Mouse (Mus musculus): ENCODE measurements around the gene Hk1. TPM values are rescaled to one million over a fixed set of nuclear protein-coding genes. Genes with fewer than 3 reads are reported as not detected.
A peak's percentile ranks its signal among the peaks of the same experiment; 100 is the strongest.

Hk1 gene
- polyA plus RNA-seq, 1 experiment, result 45.1 TPM

GRCm38 (mm10) chr10:62261115-62261886, 118.4 kb downstream of the Hk1 start:
- Histone ChIP-seq H3K27ac (ENCODE audit: insufficient read depth, low read depth, low read length) (no peak overlapping the region), H3K4me1 (ENCODE audit: control insufficient read depth, insufficient read depth, low read length) (no peaks in the 10 kb centered on the region), H3K4me3 (ENCODE audit: insufficient read depth, low read length) (no peak overlapping the region)
- peak; percentile 96 for TF ChIP-seq CTCF (IDR thresholded peaks at IDR 0.05; ENCODE audit: low read depth, low read length)
- TF ChIP-seq POLR2A (IDR thresholded peaks at IDR 0.05; ENCODE audit: borderline replicate concordance, low read depth, low read length), result no peak

GRCm38 (mm10) chr10:62258298-62258697, 121.4 kb downstream of the Hk1 start:
- no peak overlapping the region for H3K4me3 ChIP-seq (ENCODE audit: insufficient read depth, low read length)
- no peak for TF ChIP-seq POLR2A (IDR thresholded peaks at IDR 0.05; ENCODE audit: borderline replicate concordance, low read depth, low read length)
- no peaks in the 10 kb centered on the region for H3K4me1 ChIP-seq (ENCODE audit: control insufficient read depth, insufficient read depth, low read length)
- H3K27ac ChIP-seq (ENCODE audit: insufficient read depth, low read depth, low read length), result no peak overlapping the region

- Histone ChIP-seq H3K4me1 (ENCODE audit: control insufficient read depth, insufficient read depth, low read length) (no peaks in the 10 kb centered on the region), H3K4me3 (ENCODE audit: insufficient read depth, low read length) (no peak overlapping the region), H3K27ac (ENCODE audit: insufficient read depth, low read depth, low read length) (no peak overlapping the region)
- TF ChIP-seq CTCF (IDR thresholded peaks at IDR 0.05; ENCODE audit: low read depth, low read length) (no peak), POLR2A (IDR thresholded peaks at IDR 0.05; ENCODE audit: borderline replicate concordance, low read depth, low read length) (no peak)
Measured at GRCm38 (mm10) chr10:62252496-62253235, 127.0 kb downstream of the Hk1 start.

- Histone ChIP-seq H3K4me3 (ENCODE audit: insufficient read depth, low read length) (no peak within 1 kb of the TSS), H3K4me1 (ENCODE audit: control insufficient read depth, insufficient read depth, low read length) (no peaks in the 10 kb centered on the region), H3K27ac (ENCODE audit: insufficient read depth, low read depth, low read length) (no peak within 1 kb of the TSS)
- TF ChIP-seq CTCF (IDR thresholded peaks at IDR 0.05; ENCODE audit: low read depth, low read length) (no peak), POLR2A (IDR thresholded peaks at IDR 0.05; ENCODE audit: borderline replicate concordance, low read depth, low read length) (no peak)
Measured at GRCm38 (mm10) chr10:62252000-62252488, 127.7 kb downstream of the Hk1 start, which contains the start of gene Tacr2. Gene Tacr2 (plus strand): TSS chr10:62252438.

GRCm38 (mm10) chr10:62247815-62248214, 131.9 kb downstream of the Hk1 start:
- Histone ChIP-seq H3K4me1 (ENCODE audit: control insufficient read depth, insufficient read depth, low read length) (no peaks in the 10 kb centered on the region), H3K27ac (ENCODE audit: insufficient read depth, low read depth, low read length) (no peak overlapping the region), H3K4me3 (ENCODE audit: insufficient read depth, low read length) (no peak overlapping the region)
- TF ChIP-seq CTCF (IDR thresholded peaks at IDR 0.05; ENCODE audit: low read depth, low read length) (no peak), POLR2A (IDR thresholded peaks at IDR 0.05; ENCODE audit: borderline replicate concordance, low read depth, low read length) (no peak)

- Histone ChIP-seq H3K4me3 (ENCODE audit: insufficient read depth, low read length) (no peak overlapping the region), H3K4me1 (ENCODE audit: control insufficient read depth, insufficient read depth, low read length) (no peaks in the 10 kb centered on the region), H3K27ac (ENCODE audit: insufficient read depth, low read depth, low read length) (no peak overlapping the region)
- TF ChIP-seq CTCF (IDR thresholded peaks at IDR 0.05; ENCODE audit: low read depth, low read length) (no peak), POLR2A (IDR thresholded peaks at IDR 0.05; ENCODE audit: borderline replicate concordance, low read depth, low read length) (no peak)
Measured at GRCm38 (mm10) chr10:62247156-62247555, 132.6 kb downstream of the Hk1 start.

- Histone ChIP-seq H3K27ac (ENCODE audit: insufficient read depth, low read depth, low read length) (no peak overlapping the region), H3K4me3 (ENCODE audit: insufficient read depth, low read length) (no peak overlapping the region)
- TF ChIP-seq CTCF (IDR thresholded peaks at IDR 0.05; ENCODE audit: low read depth, low read length) (no peak), POLR2A (IDR thresholded peaks at IDR 0.05; ENCODE audit: borderline replicate concordance, low read depth, low read length) (no peak)
Measured at GRCm38 (mm10) chr10:62244067-62244466, 135.6 kb downstream of the Hk1 start.

GRCm38 (mm10) chr10:62242896-62243295, 136.8 kb downstream of the Hk1 start:
- no peak overlapping the region for H3K27ac ChIP-seq (ENCODE audit: insufficient read depth, low read depth, low read length)
- H3K4me3 ChIP-seq (ENCODE audit: insufficient read depth, low read length), result no peak overlapping the region
- TF ChIP-seq POLR2A (IDR thresholded peaks at IDR 0.05; ENCODE audit: borderline replicate concordance, low read depth, low read length) (no peak), CTCF (IDR thresholded peaks at IDR 0.05; ENCODE audit: low read depth, low read length) (no peak)
- no peaks in the 10 kb centered on the region for H3K4me1 ChIP-seq (ENCODE audit: control insufficient read depth, insufficient read depth, low read length)

More at GRCm38 (mm10) chr10:62244067-62244466, 135.6 kb downstream of the Hk1 start:
- no peaks in the 10 kb centered on the region for H3K4me1 ChIP-seq (ENCODE audit: control insufficient read depth, insufficient read depth, low read length)

GRCm38 (mm10) chr10:62242358-62242757, 137.3 kb downstream of the Hk1 start:
- Histone ChIP-seq H3K4me1 (ENCODE audit: control insufficient read depth, insufficient read depth, low read length) (no peaks in the 10 kb centered on the region), H3K27ac (ENCODE audit: insufficient read depth, low read depth, low read length) (no peak overlapping the region), H3K4me3 (ENCODE audit: insufficient read depth, low read length) (no peak overlapping the region)
- TF ChIP-seq CTCF (IDR thresholded peaks at IDR 0.05; ENCODE audit: low read depth, low read length) (no peak), POLR2A (IDR thresholded peaks at IDR 0.05; ENCODE audit: borderline replicate concordance, low read depth, low read length) (no peak)

- Histone ChIP-seq H3K27ac (ENCODE audit: insufficient read depth, low read depth, low read length) (no peak overlapping the region), H3K4me1 (ENCODE audit: control insufficient read depth, insufficient read depth, low read length) (no peaks in the 10 kb centered on the region), H3K4me3 (ENCODE audit: insufficient read depth, low read length) (no peak overlapping the region)
- TF ChIP-seq POLR2A (IDR thresholded peaks at IDR 0.05; ENCODE audit: borderline replicate concordance, low read depth, low read length) (no peak), CTCF (IDR thresholded peaks at IDR 0.05; ENCODE audit: low read depth, low read length) (no peak)
Measured at GRCm38 (mm10) chr10:62239270-62239669, 140.4 kb downstream of the Hk1 start.

All from bone marrow macrophage, adult 2 months (primary cell).